Mouse (Mus musculus) cerebellum, adult 11-12 months (tissue): ENCODE data around the gene Anapc16.

Experiments
- DNase-seq: peaks from one replicate; pipeline ENCODE4 v3.0.0; 2022

Gene Anapc16

DNA sequence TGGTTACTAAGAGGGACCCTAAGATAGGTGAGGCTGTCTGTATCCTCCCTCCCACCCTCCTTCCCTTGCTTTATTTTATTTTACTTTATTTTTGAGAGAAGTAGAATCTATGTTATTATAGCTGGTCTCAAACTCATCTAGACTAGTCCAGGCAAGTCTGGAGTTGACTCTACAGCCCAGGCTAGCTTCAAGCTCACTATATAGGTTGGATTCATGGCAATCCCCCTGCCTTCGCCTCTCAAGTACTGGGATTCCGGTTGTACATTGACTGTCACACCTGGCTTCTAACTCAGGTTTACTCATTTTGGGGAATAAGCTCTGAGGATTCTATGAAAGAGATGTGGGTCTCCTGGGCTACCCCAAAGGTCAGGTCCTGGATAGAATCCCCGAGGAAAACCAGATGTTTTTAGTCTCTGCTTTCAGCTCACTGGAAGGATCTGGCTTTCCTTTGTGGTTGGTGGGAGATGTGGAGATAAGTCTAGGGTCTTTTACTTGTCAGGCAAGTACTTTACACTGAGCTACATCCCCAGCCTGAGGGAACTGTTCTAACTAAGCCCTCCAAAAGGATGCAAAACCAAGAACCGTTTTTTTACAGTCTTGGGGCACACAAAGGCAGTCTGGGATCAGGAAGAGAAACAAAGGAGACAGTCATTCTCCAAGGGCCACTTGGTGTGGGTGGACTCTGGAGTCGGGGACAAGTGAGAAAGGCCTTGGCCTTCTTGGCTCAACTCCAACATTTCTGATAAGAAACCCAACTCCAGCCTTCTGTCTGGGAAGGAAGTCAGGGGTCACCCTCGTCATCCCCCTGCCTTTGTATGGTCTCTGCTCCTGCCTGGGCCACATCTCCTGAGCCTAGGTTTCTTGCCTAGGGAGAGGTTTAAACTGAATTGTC, 54.3 kb downstream of the Anapc16 start:
- DNase-seq = peak; percentile 57

DNA sequence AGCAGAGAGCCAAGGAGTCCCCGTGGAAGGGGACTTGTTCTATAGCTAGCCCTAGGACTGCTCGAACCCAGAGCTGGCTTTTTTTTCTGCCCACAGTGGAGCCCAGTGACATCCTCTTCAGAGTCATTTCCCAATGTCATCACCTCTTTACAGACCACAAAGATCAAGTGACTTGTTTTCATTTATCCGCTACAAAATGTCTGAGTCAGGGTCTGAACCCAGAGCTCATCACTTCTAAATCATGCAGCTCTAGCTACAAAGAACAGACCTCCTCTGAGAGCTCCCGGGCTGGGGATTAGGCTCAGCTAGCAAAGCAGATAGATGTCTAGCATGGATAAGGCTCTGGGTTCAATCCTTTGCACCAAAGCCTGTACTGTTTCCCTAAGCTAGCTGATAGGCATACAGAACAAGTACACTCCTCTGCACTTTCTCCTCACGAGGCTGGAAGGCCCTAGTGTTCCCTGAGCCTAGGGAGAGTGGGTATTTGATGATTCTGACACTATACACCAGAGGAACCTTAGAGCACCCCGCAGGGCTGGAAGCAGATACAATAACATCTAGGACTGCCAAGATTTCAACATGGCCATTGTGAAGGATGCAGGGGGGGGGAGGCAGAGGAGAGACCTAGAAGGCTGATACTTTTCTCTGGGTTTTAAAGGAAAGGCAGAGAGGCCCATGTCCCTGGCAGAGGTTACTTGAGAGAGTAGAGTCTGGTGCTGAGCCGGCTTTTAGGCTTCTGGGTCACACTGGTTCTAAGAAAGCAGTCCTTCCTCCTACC, 55.5 kb downstream of the Anapc16 start:
- no peak for DNase-seq

DNA sequence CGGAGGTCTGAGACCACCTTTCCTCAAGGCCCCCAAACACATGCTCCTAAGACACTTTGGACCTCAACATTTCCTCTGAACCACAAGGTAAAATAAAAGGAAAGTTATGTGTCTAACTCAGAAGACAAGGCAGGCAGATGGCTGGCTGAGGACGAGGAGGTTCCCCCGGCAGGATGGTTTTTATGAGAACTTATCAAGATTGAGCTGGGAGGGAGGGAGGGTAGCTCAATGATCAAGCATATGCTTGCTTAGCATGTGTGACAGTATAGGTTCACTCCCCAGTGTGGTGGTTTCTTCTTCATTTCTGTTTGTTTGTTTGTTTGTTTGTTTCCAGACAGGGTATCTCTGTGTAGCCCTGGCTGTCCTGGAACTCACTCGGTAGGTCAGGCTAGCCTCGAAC, 56.6 kb downstream of the Anapc16 start:
- DNase-seq = no peak

DNA sequence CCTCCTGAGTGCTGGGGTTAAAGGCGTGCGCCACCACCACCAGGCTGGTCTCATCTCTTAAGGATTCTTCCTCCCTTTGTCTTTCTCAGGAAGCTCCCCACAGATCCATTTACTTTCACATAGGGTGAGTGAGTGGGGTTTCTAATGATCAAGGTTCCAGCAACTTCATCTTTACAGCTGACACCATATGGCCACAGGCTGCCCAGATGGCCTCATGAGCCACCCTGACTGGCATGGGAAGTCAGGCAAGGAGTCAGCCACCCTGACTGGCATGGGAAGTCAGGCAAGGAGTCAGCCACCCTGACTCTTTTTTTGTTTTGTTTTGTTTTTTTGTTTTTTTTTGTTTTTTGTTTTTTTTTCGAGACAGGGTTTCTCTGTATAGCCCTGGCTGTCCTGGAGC, 57.5 kb downstream of the Anapc16 start:
- DNase-seq = no peak

GRCm38 (mm10) chr10:59943421-59943989, 59.4 kb downstream of the Anapc16 start:
- DNase-seq = peak; percentile 76

DNA sequence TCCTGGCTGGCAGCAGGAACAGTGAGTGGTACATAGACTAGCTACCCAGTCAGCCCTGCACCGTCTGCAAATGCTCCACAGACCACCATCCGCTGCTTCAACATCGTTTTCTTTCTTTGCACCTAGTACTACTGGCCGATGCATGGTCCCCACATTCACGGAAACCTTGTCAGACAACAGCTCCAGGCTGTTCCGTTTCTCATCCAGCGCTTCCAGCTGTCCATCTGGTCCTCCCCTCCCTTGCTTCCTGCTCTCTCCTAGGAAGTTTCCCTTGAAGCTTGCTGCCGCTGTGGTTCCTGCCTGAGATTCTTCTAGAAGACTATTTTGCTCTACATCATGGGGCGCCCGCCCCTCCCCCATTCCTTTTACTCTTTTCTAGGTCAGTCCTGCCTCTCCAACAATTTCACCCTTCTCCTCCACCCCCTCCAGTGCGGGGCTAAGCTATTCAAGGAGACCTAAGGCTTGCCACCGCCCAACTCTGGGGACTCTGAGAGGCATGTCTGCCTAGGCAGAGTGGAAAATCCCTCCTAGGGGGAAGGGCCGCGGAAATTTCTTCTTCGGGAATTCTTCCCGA, 60.0 kb downstream of the Anapc16 start:
- DNase-seq = peak; percentile 83

DNA sequence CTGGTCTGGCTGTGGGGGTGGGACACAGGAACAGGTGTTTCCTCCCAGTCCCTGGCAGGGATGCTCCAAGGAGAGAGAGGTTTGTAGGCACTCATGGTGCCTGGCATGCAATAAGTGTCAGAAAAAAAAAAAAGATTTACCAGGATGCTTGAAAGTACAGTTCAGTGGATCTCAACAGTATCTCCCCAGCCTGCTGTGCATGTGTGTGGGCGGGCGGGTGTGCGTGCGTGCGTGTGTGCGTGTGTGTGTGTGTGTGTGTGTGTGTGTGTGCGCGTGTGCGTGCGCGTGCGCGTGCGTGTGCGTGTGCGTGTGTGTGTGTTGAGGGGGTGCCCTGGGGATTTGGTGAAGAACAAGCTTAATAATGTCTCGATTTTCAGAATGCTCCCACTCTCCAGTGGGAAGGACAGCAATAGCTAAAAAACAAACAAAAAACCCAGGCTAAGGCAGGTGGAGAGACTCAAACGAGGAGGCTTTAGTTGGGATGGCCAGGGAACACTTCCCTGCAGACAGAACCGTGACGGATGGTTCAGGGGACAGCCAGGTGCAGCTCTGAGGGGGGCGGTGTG, 60.6 kb downstream of the Anapc16 start:
- peak; percentile 78 for DNase-seq

DNA sequence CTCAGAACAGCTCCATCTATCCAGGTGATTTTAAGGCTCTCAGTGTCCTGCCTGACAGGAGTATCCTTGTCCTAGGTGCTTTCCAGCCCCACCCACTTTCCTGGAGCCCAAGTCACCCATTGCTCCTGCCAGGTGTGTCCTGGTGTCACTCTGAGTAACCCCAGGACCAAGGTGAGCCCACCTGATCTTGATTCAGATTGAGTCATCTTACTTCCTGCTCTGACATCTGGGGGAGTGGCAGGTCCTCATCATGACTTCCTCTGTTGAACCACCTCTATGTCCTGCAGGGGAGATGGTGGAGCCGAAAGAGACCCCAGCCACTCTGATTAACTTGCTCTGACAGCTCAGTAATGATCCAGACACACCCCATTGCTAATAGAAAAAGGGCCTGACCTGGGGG, 63.9 kb downstream of the Anapc16 start:
- no peak for DNase-seq

DNA sequence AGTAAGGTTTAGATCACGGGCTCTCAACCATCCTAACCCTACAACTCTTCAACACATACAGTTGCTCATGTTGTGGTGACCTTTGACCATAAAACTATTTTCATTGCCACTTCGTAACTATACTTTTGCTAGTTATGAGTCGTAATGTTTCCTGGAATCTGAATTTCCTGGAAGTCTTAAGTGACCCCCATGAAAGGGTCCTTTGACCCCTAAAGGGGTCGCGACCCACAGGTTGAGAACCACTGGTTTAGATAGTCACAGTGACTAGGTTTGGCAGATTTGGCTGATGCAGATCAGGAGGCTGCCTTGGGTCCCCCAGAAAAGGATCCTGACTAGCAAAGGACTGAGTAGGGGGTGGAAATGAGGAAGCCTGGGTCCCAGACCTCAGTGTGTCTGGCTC, 64.3 kb downstream of the Anapc16 start:
- no peak for DNase-seq
